Mouse (Mus musculus): ENCODE results near the gene Necap2. TPM values are rescaled to one million over a fixed set of nuclear protein-coding genes. Genes with fewer than 3 reads are reported as not detected.

Necap2 gene
- total and polyA plus RNA-seq, 2 experiments from 2014 or later, result 43.0 to 51.1 TPM

DNA sequence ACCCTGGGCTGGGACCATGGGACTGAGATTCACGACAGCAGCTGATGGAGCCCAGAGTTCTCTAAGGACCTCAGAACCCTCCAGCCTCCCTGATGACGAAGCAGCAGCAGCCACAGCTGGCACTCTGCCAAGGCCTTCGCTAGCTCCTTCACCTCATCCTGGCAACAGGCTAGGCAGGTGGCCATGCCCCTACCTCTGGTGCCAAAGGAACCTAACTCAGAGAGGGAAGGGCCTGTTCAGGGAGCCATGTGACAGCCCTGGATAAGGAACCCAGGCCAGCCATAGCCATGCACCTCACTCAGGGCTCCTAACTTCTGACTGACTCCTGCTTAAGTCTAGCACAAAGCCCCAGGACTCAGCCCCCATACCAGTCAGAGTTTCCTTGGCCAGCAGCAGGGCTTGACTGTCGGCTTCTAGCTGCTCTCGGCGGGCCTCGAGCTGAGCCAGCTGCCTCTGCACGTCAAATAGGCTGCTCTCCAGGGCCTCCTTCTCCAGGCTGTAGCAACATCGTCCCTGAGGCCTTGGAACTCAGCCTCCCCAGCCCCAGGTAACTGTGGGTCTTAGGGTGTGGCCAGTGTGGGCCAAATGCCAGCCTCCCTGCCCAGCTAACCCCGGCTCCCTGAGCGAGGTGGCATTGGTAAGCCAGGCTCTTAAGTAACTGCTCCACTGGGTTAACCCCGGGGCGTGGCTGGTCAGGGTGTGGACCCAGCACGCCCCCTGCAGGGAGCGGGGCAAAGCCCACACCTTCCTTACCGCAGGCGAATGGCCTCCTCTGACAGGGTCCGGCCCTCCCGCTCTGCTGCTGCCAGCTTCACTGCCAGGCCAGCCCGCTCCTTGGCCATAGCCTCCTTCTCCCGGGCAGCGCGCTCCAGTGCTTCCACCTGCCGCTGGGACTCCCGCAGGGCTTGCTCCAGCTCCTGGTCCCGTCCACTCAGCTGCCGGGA, 44.3 kb downstream of the Necap2 start:
- Histone ChIP-seq H3K27ac (ENCODE audit: low read depth, low read length) (no peak overlapping the region), H3K4me2 (ENCODE audit: low read depth) (no peak overlapping the region), H3K9ac (no peak overlapping the region), H3K4me3 (ENCODE audit: low read depth, low read length) (no peak overlapping the region), H3K27me3 (ENCODE audit: insufficient read depth, low read length) (no peaks in the 10 kb centered on the region), H3K9me3 (ENCODE audit: low read length) (no peaks in the 10 kb centered on the region), H3K36me3 (ENCODE audit: insufficient read depth) (peaks cover 52% of the 10 kb centered on the region), H3K4me1 (ENCODE audit: insufficient read depth) (no peaks in the 10 kb centered on the region)
- no peak for TF ChIP-seq CTCF (IDR thresholded peaks at IDR 0.05; ENCODE audit: low read depth)
- WGBS, result 68% methylated on average over 27 of the region's 27 CpGs
- no peak for ATAC-seq
- no peak for DNase-seq

DNA sequence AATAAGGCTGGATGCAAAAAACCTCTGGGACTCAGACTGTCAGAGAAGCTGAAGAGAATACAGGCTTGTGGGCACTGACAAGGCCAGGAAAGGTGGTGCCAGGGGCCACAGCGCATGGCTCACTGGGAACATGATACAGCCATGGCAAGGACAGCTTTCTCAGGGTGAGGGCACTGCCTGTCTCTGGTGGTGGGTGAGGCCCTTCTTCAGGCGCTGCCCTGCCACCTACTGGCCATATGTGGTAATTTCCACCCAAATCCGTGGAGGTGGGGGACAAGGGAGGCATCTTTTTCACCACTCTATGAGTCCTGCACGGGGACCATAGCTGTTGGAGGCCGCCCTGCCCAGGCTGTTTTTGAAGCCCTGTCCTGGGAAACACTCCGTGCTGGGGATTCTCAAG, 46.4 kb downstream of the Necap2 start:
- ATAC-seq (peak; percentile 83), DNase-seq (peak; percentile 87)
- Histone ChIP-seq H3K27me3 (ENCODE audit: insufficient read depth, low read length) (no peaks in the 10 kb centered on the region), H3K4me3 (ENCODE audit: low read depth, low read length) (no peak overlapping the region), H3K27ac (ENCODE audit: low read depth, low read length) (no peak overlapping the region), H3K9me3 (ENCODE audit: low read length) (no peaks in the 10 kb centered on the region), H3K4me2 (ENCODE audit: low read depth) (no peak overlapping the region), H3K4me1 (ENCODE audit: insufficient read depth) (no peaks in the 10 kb centered on the region), H3K9ac (no peak overlapping the region), H3K36me3 (ENCODE audit: insufficient read depth) (peaks cover 46% of the 10 kb centered on the region)
- WGBS, result 15% methylated on average over 6 of the region's 6 CpGs
- TF ChIP-seq CTCF (IDR thresholded peaks at IDR 0.05; ENCODE audit: low read depth), result peak; percentile 96

GRCm38 (mm10) chr4:141030541-141031206, 47.5 kb downstream of the Necap2 start:
- WGBS, result 88% methylated on average over 18 of the region's 18 CpGs
- peaks cover 42% of the 10 kb centered on the region for H3K36me3 ChIP-seq (ENCODE audit: insufficient read depth)
- TF ChIP-seq CTCF (IDR thresholded peaks at IDR 0.05; ENCODE audit: low read depth), result no peak
- no peak overlapping the region for H3K27ac ChIP-seq (ENCODE audit: low read depth, low read length)
- no peak overlapping the region for H3K4me2 ChIP-seq (ENCODE audit: low read depth)
- H3K27me3 ChIP-seq (ENCODE audit: insufficient read depth, low read length), result no peaks in the 10 kb centered on the region
- no peaks in the 10 kb centered on the region for H3K4me1 ChIP-seq (ENCODE audit: insufficient read depth)
- ATAC-seq (no peak), DNase-seq (no peak)
- 0 out of 2 replicates have a peak overlapping the region, but pooled peaks have one; percentile 3 for H3K9ac ChIP-seq
- no peak overlapping the region for H3K4me3 ChIP-seq (ENCODE audit: low read depth, low read length)
- H3K9me3 ChIP-seq (ENCODE audit: low read length), result no peaks in the 10 kb centered on the region

DNA sequence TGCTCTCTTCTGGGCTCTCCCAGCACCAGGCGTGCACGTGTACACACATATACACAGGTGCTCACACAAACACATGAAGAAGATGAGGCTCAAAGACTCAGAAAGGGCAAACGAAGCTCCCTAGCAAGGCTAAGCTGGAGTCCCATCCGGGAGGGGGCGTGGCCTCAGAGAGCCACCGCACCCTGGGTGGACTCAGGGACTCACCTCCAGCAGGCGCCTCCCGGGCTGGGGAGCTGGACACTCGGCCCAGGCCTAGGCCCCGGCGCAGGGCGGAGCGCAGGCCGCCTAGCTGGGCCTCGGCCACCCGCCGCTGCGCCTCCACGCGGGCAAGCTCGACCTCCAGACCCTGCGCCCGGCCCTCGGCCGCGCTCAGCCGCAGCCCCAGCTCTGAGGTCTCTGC, 53.2 kb downstream of the Necap2 start:
- no peak overlapping the region for H3K4me2 ChIP-seq (ENCODE audit: low read depth)
- no peak for ATAC-seq
- H3K4me3 ChIP-seq (ENCODE audit: low read depth, low read length), result no peak overlapping the region
- no peak for TF ChIP-seq CTCF (IDR thresholded peaks at IDR 0.05; ENCODE audit: low read depth)
- H3K36me3 ChIP-seq (ENCODE audit: insufficient read depth), result peaks cover 27% of the 10 kb centered on the region; the same call in 1 of the 2 replicates
- H3K27me3 ChIP-seq (ENCODE audit: insufficient read depth, low read length), result no peaks in the 10 kb centered on the region
- H3K9me3 ChIP-seq (ENCODE audit: low read length), result no peaks in the 10 kb centered on the region
- 88% methylated on average over 21 of the region's 27 CpGs for WGBS
- no peak overlapping the region for H3K9ac ChIP-seq
- peaks cover 9% of the 10 kb centered on the region; the same call in 1 of the 2 replicates for H3K4me1 ChIP-seq (ENCODE audit: insufficient read depth)
- H3K27ac ChIP-seq (ENCODE audit: low read depth, low read length), result no peak overlapping the region
- DNase-seq, result no peak

DNA sequence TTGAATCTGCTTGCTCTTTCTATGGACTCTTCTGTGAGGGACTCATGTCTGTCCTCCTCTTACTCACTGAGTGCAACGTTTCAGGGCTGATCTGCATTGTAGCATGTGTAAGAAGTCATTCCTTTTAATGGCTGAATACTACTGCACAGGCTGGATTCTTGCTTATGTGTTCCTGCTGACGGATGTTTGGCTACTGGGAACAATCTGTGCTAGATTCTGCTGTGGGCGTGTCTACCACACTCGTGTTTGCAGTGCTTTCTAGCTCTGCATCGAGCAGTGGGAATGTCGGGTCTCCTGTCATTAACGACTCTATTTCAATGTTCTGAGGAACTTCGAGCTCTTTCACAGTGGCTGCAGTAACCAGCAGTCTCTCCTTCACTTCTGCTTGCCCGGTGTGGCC, 54.1 kb downstream of the Necap2 start:
- Histone ChIP-seq H3K4me2 (ENCODE audit: low read depth) (no peak overlapping the region), H3K9ac (no peak overlapping the region), H3K27ac (ENCODE audit: low read depth, low read length) (no peak overlapping the region), H3K4me3 (ENCODE audit: low read depth, low read length) (no peak overlapping the region), H3K4me1 (ENCODE audit: insufficient read depth) (peaks cover 9% of the 10 kb centered on the region; the same call in 1 of the 2 replicates), H3K36me3 (ENCODE audit: insufficient read depth) (peaks cover 18% of the 10 kb centered on the region; the same call in 1 of the 2 replicates), H3K27me3 (ENCODE audit: insufficient read depth, low read length) (no peaks in the 10 kb centered on the region), H3K9me3 (ENCODE audit: low read length) (no peaks in the 10 kb centered on the region)
- no peak for TF ChIP-seq CTCF (IDR thresholded peaks at IDR 0.05; ENCODE audit: low read depth)
- DNase-seq (no peak), ATAC-seq (no peak)
- WGBS, result 65% methylated on average over 9 of the region's 9 CpGs

GRCm38 (mm10) chr4:141021614-141021929, 56.6 kb downstream of the Necap2 start:
- Histone ChIP-seq H3K4me1 (ENCODE audit: insufficient read depth) (peaks cover 9% of the 10 kb centered on the region; the same call in 1 of the 2 replicates), H3K4me2 (ENCODE audit: low read depth) (no peak overlapping the region), H3K27me3 (ENCODE audit: insufficient read depth, low read length) (no peaks in the 10 kb centered on the region), H3K4me3 (ENCODE audit: low read depth, low read length) (no peak overlapping the region), H3K36me3 (ENCODE audit: insufficient read depth) (peaks cover 11% of the 10 kb centered on the region; the same call in 1 of the 2 replicates), H3K9me3 (ENCODE audit: low read length) (no peaks in the 10 kb centered on the region), H3K9ac (peak overlapping the region; percentile 10; the same call in 1 of the 2 replicates), H3K27ac (ENCODE audit: low read depth, low read length) (peak overlapping the region; percentile 77)
- no peak for TF ChIP-seq CTCF (IDR thresholded peaks at IDR 0.05; ENCODE audit: low read depth)
- ATAC-seq (peak; percentile 29), DNase-seq (no peak)
- WGBS, result 18% methylated on average over 11 of the region's 11 CpGs

Measured in forebrain, postnatal 0 days (tissue).